Mouse (Mus musculus) layer of hippocampus, adult 18-20 months (tissue): ENCODE measurements around the gene Pom121l2. TPM values are rescaled to one million over a fixed set of nuclear protein-coding genes. Genes with fewer than 3 reads are reported as not detected.

Experiments
- DNase-seq, 2 experiments: peaks; one replicate each; pipeline ENCODE4 v3.0.0; 2022; ENCODE audit warnings: low spot score in 2 of 2
- total RNA-seq, 2 experiments: library from RNA; stranded (reverse); gene quantifications; 2 replicates each; pipeline ENCODE4 v1.2.3; 2021

Gene Pom121l2
- total RNA-seq, 2 experiments from 2014 or later, result 0.12 TPM; not detected in 1

DNA sequence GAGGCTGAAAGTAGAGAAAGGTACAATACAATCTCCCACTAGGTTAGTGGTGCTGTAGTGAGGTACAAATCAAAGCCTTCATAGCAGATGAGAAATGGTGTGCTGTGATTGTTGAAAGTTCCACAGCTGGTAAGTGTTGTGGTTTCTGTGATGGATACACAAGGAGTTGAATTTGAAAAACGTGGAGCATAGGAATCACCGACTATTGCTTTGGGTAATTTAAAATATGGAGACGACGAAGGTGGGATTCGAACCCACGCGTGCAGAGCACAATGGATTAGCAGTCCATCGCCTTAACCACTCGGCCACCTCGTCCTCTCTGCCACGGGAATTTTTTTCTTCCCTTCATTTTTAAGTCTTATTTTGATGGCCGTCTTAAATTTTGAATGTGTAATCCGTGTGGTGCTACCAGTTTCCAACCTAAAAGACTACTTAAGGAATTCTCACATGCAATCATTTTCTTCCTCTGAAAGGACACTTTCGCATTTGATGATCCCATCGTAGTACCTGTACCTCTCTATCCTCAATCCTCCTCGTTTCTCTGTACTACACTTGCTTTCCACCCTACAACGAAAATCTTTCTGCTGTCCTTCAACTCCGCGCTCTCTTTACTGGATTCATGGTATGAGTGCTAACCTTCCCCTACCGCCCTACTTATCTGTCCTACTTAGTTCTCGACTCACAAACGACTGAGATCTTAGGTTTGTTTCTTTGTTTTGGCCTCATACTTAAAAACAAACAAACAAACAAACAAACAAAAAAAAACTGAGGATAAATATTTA lies 13.2 kb downstream of the Pom121l2 start:
- no peak for DNase-seq

GRCm38 (mm10) chr13:21994896-21995295 lies 13.9 kb downstream of the Pom121l2 start:
- DNase-seq, result no peak

GRCm38 (mm10) chr13:21995331-21995914 lies 14.4 kb downstream of the Pom121l2 start:
- DNase-seq, result no peak

DNA sequence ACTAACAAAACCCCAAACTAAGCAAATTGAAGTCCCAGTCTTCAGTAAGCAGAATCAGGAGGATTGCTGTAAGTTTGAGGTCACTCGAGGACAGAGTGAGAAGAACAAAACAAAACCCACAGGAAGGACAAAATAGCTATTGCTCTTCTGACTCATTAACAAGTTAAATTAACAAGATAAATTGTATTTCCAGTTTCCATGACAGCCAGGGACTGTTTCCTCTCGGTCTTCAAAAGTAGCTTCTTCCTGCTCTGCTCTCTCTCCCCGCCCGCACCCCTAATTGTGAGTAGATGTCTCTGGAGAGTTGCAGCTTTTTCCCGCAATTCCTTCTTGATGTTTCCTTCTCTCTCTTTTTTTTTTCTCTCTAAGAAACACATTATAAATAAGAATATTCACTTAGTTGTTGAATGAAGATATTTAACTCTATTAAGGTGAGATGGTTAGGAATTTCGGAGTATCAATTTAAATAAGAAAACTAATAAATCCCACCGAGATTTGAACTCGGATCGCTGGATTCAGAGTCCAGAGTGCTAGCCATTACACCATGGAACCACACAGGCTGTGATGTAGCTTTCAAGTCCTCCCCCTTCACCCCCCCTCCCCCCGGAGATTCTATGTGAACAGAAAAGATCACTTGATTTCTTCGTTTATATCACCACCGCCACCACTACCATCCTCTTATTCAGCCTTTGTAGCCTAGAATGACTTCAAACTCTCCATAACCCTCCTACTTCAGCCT lies 15.3 kb downstream of the Pom121l2 start:
- no peak for DNase-seq

- no peak for DNase-seq
Measured at GRCm38 (mm10) chr13:21996840-21997185, 15.8 kb downstream of the Pom121l2 start.

DNA sequence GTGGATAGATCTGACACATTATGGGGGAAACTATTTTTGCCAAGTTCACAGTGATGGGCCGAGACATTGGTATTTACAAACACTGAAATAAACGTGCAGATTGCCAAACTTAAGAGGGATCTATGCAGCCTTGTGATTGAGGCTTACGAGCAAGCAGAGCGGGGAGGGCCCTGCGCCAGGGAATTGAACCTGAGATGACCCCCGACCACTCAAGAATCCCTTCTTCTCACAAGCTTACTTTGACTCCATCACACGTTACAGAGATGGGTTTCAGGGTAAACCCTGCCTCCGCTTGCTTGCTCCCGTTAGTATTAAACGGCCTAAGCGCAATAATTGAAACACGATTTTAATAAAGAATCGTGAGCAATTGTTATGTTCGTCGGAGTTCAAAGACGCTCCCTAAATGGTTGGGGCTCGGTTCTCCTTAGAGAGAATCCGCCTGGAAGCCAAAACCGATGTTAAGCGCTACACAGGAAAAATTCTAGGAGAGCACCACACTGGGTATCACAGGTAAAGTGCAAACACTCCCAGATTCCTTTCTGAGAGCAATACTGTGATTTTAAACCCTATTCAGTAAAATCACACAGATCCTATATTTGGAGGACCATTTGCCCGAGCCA lies 16.3 kb downstream of the Pom121l2 start:
- no peak for DNase-seq

GRCm38 (mm10) chr13:21997821-21998220 lies 16.8 kb downstream of the Pom121l2 start:
- no peak for DNase-seq

DNA sequence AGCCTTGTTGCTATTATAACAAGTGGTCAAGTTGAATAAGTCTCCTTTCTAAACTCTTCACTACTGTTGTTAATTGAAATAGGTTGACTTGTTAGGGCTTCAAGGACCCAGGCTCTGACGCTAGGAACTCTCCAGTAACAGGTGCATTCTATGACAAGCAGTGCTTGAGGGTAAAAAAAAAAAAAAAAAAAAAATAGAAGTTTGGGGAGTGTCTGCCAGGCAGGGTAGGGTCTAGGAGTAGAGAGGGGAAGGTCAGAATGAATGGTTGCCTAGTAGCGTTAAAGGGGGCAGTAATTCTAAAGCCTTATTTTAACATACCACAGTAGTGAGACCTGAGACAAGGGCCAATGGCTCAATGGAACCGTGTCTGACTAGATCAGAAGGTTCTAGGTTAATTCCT lies 17.4 kb downstream of the Pom121l2 start:
- no peak for DNase-seq

DNA sequence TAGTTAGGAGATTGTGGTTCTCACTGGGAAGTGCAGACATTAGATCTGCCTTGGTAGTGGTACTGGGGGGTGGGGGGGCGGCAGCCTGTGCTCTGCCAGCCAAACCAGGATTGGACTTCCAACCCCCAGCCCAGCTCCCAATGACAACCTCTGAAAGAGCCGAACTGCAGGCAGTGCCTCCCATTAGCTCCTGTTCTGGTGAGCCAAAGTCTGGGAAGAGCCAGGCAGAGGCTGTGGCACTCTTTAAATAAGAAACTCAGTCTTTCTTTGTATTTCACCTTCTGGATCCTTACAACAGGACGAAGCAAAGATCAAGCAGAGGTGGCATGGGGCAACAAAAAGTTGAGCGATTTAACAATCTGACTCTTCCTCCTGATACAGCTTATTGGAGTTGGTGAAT lies 18.2 kb downstream of the Pom121l2 start:
- DNase-seq, result no peak

- DNase-seq, result no peak
Measured at GRCm38 (mm10) chr13:22001346-22001745, 20.4 kb downstream of the Pom121l2 start.

DNA sequence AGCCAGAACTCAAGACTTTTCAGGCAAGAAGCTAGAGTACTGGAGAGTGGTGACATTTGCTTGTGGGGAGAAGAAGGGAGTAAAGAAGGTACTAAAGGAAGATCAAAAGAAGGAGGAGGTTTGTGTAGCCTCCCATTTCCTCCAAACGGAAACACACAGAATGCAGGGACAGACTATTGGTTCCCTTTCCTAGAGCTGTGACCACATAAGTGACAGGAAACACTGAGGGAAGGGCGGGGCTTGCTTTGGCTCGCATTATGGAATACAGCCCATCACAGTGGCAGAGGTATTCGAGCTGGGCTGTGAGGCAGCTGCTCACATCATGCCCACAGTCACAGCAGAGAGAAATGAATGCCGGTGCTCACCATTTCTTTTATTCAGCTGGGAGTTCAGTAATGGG lies 20.8 kb downstream of the Pom121l2 start:
- DNase-seq, result no peak

DNA sequence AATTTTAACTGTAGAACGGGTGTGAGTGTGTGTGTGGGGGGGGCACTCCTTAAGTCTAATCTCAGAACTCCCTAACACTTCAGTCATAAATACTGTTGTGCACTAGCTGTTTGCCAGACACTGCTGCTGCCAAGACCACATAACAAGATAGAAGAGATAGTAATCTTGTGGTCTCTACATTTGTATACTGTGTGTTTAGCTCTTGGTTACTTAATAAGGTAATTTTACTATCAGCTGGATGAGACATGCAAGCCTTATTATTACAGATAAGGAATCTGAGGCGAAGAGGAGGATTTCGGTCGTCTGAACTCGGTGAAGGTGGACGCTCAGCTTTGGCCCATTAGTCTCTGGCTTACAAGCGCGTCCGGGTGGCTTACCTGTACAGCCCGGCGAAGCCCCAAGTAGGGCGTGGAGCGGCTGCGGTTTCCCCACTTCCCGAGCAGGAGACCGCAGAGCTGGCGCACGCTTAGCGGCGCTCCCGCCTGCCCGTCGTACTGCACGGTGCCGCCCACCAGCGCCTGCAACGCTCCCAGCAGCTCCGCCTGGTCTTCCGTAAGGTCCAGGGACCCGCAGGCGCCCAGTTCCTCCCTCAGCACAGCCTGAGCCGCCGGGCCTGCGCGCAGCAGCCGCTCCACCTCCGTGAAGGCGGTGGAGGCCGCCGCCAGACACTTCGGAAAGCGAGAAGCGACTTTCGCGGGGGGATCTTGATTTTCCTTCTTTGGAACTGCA lies 24.8 kb downstream of the Pom121l2 start:
- no peak for DNase-seq

GRCm38 (mm10) chr13:22006334-22007120 lies 25.5 kb downstream of the Pom121l2 start:
- no peak for DNase-seq

DNA sequence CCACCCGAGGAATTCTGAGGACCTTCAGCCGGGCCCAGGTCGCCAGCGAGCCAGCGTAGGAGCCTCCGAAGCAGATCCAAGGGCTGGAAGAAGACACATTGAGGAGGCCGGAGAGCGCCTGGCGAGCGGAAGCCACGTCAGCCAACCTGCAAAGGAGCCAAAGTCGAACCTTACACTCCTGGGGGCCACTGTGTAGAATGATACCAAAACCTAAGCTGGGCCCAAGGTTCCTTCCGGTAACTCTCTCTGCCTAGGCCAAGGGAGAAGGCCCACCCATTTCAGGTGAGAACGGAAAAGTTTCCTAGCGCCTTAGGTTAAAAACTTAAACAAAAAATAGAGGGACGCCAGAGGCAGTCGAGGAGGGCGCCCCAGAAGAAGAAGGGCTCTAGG lies 26.1 kb downstream of the Pom121l2 start:
- no peak for DNase-seq

GRCm38 (mm10) chr13:22007872-22008271 lies 26.9 kb downstream of the Pom121l2 start:
- DNase-seq, result no peak

GRCm38 (mm10) chr13:22008707-22009106 lies 27.7 kb downstream of the Pom121l2 start:
- no peak for DNase-seq

GRCm38 (mm10) chr13:22009642-22010041 lies 28.6 kb downstream of the Pom121l2 start, which contains the start of gene Prss16:
TSS of gene Prss16 (minus strand) at chr13:22009742.
- DNase-seq, result no peak

DNA sequence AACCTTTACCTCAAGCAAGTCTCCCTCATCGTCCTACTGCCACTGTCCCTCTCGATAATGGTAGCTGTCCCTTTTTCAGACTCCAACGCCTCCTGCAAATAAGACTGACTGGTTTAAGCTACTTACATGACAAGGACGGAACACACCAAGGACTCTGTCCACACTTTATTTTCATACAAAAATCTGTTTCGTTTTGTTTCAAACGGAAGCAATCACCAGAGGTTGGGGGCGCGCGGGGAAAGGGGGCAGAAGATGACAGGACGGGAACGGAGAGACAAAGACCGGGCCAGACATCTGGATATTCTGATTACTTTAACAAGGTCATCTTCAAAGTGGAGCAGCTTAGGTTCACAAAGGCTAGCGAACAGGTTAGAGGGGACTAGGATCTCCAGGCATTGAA lies 32.7 kb downstream of the Pom121l2 start:
- DNase-seq, result no peak

DNA sequence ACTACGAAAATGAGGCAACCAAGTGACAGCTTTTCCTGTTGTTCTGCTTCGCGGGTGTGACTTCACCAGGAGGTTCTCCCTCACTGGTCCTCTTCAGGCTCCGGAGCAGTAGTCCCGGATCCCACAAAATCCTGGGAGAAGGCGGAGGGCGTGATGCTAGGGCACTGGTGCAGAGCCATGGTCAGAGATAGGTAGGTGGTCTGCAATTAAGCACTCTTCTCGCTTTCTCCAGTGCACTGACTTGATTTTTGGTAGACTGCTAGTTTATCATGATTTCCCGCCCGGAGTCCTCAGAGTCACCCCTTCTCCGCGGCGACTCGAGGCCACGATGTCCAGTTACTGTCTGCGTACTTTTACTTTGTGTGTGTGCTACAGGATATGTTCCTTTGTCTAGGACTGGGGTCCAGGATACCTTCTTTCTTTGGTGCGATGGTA lies 33.4 kb downstream of the Pom121l2 start:
- DNase-seq, result no peak
